Mouse (Mus musculus) cerebellum, adult 9-10 months (tissue): Measurements from ENCODE around the gene Zfp518a.

Experiments
- DNase-seq: peaks from one replicate; pipeline ENCODE4 v3.0.0; 2022

The Zfp518a gene

GRCm38 (mm10) chr19:40894519-40895392 is at the start of gene Zfp518a:
Gene Zfp518a (plus strand): TSS chr19:40894705.
- DNase-seq = peak; percentile 85

GRCm38 (mm10) chr19:40844731-40845130 is 49.8 kb upstream of the Zfp518a start:
- no peak for DNase-seq

GRCm38 (mm10) chr19:40849391-40849790 is 45.1 kb upstream of the Zfp518a start:
- DNase-seq = no peak

DNA sequence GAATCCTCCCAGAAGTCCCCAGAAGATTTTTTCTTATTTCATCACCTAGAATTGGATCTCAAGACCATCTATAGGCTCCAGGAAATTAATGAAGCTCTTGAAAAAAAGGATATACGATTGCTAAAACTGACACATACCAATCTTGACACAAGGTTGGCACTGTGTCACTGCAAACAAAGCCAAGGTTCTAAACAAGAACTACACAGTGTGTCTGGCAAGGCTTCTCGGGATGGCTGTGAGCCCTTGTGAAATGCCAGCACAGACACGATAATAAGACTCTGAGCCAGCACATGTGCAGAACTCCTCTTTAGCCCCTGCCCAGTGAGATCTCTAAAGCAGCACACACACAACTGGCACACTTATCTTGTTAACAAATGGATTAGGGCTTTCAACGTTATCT is 35.0 kb upstream of the Zfp518a start:
- no peak for DNase-seq

- DNase-seq = no peak
These were observed 26.2 kb upstream of the Zfp518a start for GRCm38 (mm10) chr19:40868284-40868683.

GRCm38 (mm10) chr19:40869425-40870105 is 24.9 kb upstream of the Zfp518a start:
- no peak for DNase-seq

DNA sequence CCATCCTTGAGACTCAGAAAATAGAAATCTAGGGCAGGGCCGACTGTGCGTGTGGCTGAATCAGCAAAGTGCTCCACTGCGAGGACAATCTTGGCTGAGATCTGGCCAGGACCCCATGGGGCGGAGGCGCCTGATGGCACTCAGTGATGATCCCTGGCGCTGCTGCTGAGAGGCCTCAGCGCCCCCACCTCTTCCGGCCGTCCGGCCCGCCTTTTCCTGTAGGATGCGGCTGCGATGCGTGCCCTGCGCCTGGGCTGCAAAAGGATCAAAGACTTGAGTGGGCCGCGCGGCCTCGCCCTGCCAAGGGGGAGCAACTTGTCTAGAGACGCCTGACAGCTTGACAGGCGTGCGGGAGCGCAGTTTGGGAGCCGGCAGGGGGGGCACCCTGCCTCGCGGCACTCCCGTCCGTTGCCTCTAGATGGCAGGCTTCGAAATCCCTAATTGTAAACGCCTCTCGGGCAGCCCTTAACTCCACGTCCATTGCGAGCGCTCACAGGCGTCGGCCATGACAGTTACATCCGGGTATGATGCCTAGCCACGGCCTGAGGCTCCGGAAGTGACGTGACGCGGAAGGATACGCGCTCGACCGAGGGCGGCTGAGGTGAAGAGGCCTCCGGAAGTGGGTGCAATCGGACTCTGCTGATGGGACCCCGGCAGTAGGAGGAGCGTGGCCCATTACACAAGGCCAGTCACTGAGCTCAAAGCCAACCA is 21.4 kb upstream of the Zfp518a start:
- peak; percentile 93 for DNase-seq

- no peak for DNase-seq
These were observed 12.8 kb upstream of the Zfp518a start for GRCm38 (mm10) chr19:40881700-40882099.

GRCm38 (mm10) chr19:40888887-40889286 is 5.6 kb upstream of the Zfp518a start:
- no peak for DNase-seq

DNA sequence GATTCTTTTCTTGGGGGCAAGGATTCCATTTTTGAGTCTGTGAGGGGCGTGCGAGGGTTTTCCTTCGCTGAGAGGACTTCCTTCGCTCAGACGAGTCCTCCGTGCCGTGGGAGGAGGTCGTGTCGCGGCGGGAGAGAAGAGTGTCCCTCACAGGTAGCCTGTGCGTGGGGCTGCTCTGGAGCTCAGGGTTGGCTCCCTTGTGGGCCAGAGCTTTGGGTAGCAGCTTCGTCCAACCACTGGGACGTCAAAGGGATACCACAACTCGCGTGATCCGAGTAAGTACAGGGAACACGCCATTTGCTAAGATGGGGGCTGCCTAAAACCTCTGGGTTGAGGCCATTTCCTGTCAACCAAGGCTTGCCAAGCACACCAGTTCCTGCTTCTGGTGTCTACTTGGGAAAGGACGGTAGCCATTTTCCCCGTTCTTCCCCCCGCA is 416 bp upstream of the Zfp518a start:
- no peak for DNase-seq

DNA sequence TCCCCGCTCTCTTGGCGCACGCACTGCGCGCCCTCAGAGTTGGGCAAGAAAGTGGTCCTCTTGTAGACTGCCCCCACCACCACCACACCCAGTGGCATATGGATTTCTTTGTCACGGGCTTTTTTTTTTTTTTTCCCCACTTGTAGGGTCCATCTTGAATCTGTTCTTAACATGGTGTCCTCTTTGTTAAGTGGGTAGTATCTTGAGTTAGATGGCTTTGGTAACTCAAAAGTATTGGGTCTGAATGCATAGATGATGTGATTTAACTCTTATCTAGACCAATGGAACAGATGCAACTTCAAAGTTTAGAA is 843 bp downstream of the Zfp518a start:
- no peak for DNase-seq

GRCm38 (mm10) chr19:40931581-40932369 is 37.3 kb downstream of the Zfp518a start:
- no peak for DNase-seq

GRCm38 (mm10) chr19:40935376-40935775 is 40.9 kb downstream of the Zfp518a start:
- DNase-seq = no peak

GRCm38 (mm10) chr19:40936038-40936437 is 41.5 kb downstream of the Zfp518a start:
- DNase-seq = no peak

DNA sequence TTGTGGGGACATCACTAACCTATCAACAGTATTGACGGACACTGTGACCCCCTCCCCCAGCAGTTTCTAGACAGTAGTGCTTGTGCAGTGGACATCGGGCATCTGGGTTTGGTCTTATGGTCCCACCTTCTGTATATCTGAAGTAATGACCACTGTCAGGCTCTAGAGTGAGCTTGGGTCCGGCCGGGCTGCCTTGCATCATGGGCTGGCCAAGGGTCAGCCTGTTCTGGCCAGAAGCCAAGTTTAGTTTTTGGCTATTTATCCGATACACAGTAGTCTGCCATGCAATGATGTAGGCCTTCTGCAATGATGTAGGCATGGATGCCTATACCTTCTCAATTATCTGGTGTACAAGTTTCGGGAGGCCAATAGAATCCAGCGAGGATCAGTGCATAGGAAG is 49.0 kb downstream of the Zfp518a start:
- no peak for DNase-seq

DNA sequence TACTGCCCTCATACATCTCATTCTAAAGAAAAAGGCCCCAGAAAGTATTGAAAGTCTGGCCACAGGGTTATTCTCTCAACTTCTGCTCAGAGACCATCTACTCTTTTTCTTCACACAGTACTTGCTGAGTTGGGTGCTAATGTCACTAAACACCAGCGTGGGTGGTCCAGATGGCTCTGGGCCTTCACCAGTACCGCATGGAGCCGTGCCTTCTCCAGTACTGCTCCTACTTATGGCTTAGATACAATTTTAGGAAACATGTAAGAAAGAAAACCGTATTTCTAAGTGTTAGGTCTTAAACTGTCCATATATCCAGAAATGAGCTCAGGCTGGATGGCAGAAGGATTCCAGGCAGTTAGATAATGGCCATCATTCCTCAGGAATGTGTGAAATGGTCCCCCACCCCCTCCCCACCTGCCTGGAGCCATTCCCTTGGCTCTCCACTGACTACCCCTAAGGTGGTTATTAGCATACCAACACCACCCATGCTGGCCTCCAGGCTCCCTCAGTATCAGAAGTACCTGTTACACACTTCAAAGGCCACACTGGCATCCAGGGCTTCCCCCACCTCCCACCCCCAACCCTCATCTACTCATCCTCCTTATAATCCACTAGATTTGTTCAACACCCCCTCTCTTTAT is 52.6 kb downstream of the Zfp518a start:
- no peak for DNase-seq

- DNase-seq = no peak
These were observed 64.5 kb downstream of the Zfp518a start for GRCm38 (mm10) chr19:40958981-40959380.

DNA sequence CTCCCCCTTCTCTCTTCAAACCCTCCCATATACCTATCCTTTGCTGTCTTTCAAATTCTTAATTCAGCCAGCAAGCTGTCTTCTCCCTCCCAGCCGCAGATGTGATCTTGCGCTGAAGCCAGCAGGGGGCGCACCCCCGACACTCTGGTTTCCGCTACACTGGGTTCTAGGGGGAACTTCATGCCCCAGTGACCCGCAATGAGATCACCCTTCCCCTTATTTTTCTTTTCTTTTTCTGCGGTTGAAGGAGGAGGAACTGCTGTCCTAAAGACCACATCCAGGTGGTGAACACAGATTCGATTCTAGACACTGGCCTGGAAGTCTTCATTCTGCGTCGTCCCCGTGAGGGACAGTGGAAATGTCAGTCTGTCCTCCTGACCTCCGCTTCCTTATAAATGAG is 68.5 kb downstream of the Zfp518a start:
- DNase-seq = no peak

DNA sequence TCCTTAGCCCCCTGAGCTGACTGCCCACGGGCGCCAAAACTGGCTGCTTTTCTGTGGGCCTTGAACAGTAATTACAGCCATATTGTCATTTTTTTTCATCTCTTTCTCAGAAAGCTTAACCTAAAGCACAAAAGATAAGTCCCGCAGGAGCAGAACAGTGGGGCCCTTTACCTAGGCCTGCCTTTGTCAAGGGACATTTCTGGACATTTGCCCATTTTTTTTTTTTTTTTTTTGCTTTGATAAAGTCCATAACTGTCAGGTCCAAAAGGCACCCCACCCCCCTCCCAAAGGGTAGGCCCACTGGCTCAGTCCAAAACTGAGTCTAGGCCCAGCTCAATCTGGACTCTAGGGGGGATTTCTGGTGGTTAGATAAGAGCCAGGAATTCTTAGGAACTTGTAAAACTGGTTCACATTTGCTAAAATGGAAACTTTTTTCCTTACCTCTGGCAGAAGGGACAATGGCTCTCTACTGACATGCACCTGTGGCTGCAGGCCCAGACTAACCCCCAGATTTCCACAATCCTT is 69.9 kb downstream of the Zfp518a start:
- DNase-seq = no peak

DNA sequence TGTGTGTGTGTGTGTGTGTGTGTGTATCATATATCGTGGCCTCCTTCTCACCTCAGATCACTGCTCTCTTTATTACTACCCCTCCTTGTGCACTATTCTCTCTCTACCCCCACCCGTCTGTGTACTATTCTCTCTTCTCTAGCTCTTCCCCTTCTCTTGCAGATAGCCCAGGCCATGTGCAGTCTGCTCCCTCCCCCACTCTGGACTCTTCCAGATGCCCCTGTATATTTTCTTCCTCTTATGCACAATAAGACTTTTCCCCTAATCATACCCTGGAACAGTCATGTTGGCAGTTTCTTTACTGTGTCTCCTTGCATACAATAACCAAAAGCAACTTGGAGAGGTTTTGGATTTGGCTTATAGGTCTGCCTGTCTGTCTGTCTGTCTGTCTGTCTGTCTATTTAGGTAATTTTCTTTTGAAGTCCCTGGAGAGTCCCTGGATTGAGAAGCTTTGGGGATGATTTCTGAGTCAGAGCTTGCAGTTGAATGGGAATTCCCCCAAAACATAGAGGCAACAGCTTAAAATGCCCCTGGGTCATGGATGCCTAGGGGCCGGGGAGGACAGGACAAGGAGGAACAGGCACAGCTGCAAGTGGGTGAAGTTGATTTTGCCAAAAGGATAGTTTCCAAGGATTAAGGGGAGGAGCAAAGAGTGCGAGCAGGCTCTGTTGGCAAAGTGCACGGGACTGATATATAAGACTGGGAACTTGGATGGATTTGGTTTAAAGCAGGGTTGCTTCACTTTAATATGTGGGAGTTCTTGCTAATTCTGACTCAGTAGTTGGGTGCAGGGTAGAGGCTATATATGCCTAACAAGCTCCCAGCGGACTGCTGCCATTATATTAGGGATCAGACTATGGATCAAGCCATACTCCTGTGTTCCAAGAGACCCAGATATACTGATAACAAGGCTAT is 70.7 kb downstream of the Zfp518a start:
- DNase-seq = no peak
